Mouse (Mus musculus): ENCODE data around the gene Adk.

DNA sequence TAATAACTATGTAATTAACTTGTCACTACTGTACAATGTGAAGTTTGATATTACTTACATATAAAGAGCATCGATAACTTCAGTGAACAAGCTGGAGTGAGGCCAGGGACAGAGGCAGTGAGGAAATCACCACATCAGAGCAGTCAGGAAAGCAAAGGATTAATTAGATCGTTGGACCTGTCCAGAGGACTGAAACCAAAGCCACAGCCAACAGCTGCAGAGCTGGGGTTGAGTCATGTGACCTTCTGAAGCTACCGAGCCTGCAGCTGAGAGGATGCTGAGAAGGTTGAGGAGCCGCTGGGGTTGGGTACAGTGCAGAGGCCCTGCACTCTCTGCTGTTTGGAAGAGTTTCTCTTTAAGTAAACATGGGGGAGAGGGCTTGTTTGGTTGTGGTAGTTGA is 387.4 kb downstream of the Adk start:
- TF ChIP-seq POLR2A (IDR thresholded peaks at IDR 0.05; ENCODE audit: insufficient read depth, low read depth, low read length), result no peak
- TF ChIP-seq CTCF (IDR thresholded peaks at IDR 0.05), result no peak
- no peak for TF ChIP-seq EP300 (IDR thresholded peaks at IDR 0.05; ENCODE audit: insufficient read depth, low read depth, low read length)

Measured in heart, adult 2 months (tissue).